Mouse (Mus musculus): ENCODE results near the gene Plk5.
A peak's percentile ranks its signal among the peaks of the same experiment; 100 is the strongest.

Gene Plk5

DNA sequence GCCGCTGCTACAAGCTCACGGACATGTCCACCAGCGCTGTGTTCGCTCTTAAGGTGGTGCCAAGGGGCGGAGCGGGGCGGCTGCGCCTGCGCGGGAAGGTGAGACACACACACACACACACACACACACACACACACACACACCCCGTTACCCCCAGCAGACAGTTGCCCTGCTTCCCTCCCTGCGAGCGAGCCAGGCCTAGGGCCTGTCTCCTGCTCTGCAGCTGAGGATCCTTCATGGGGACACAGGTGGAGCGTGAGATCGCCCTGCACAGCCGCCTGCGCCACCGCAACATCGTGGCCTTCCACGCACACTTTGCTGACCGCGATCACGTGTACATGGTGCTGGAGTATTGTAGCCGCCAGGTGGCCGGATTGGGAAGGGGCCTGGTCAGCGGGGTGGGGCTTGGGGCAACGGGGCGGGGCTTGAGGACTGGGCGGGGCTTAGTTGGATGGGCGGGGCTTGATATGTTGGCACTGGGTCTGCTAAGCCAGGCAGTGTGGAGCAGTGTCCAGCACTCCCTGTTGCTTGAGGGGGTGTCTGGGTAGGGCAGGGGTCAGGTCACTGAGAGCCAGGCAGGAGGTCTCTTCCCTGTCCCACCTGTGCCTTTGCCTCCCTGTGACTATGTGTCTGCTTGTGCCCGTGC lies 1.9 kb downstream of the Plk5 start:
- DNase-seq = peak; percentile 50

DNA sequence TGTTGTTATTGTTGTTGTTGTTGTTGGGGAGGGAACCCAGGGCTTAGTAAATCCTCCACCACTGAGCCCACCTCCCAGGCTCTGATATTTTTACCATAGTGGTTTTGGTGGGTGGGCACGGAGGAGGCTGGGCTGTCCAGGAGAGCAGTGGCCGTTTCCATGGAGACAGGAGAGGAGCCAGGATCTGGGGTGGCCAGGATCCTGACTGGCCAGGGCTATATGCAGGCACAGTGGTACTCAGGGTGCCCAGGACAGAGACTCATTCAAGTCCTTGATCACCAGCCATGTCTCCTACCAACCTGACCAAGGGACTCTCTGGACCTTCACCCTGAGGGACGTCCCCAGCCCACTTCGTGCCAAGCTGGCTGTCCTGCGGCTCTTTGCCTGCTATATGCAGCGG lies 7.5 kb downstream of the Plk5 start:
- no peak for DNase-seq

- DNase-seq = no peak
Observed at GRCm38 (mm10) chr10:80365736-80366135, 9.5 kb downstream of the Plk5 start.

GRCm38 (mm10) chr10:80367954-80368353 lies 11.7 kb downstream of the Plk5 start:
- DNase-seq = no peak

GRCm38 (mm10) chr10:80368392-80368791 lies 12.1 kb downstream of the Plk5 start:
- no peak for DNase-seq

DNA sequence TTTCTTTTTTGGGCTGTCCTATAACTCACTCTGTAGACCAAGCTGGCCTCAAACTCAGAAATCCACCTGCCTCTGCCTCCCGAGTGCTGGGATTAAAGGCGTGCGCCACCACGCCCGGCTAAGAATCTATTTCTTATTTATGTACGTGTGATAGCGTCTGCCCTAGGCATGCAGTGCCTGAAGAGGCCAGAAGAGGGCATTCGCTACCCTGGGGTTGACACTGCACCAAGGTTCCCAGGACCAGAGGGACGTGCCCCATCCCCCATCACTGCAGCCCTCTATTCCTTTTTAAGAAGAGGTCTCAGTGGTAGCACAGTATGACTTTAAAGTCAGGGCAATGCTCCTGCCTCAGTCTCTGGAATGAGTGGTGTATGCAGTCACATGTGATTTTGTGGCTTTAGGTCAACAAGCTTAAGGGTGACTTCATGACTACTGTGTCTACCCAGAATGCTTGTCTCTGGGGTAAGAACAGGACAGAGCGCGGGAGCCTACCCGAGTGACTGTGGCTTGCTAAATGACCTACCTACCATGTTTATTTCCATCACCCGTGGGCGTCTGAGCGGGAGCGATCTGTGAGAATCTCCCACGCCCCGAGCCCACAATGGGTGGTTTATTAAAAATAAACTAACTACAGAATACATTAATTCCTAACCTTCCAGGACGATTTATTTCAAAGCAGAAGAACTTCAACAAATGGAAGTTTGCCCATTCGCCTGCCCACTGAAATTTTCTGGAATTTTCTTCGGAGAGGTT lies 13.9 kb downstream of the Plk5 start:
- no peak for DNase-seq

GRCm38 (mm10) chr10:80371411-80371966 lies 15.2 kb downstream of the Plk5 start:
- DNase-seq = peak; percentile 68

- DNase-seq = no peak
Observed at GRCm38 (mm10) chr10:80371983-80372382, 15.7 kb downstream of the Plk5 start.

GRCm38 (mm10) chr10:80372706-80373105 lies 16.4 kb downstream of the Plk5 start:
- DNase-seq = no peak

DNA sequence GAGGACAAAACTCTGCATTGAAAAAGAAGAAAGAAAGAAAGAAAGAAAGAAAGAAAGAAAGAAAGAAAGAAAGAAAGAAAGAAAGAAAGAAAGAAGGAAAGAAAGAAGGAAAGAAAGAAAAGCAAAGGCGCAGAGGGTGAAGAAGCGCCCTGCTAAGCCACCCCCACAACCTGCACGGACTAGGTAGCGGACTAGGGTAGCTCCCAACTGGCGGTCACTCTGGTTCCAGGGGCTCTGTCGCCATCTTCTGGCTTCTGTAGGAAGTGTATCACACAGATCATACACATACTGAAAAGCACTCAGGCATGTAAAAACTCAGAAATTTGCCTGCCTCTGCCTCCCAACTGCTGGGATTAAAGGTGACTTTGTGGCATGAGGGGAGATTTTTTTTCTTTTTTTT lies 17.8 kb downstream of the Plk5 start:
- DNase-seq = peak; percentile 75

- peak; percentile 84 for DNase-seq
Observed at GRCm38 (mm10) chr10:80376160-80376559, 19.9 kb downstream of the Plk5 start.

- no peak for DNase-seq
Observed at GRCm38 (mm10) chr10:80377716-80378115, 21.5 kb downstream of the Plk5 start.

- no peak for DNase-seq
Observed at GRCm38 (mm10) chr10:80382641-80383365, 26.5 kb downstream of the Plk5 start.

DNA sequence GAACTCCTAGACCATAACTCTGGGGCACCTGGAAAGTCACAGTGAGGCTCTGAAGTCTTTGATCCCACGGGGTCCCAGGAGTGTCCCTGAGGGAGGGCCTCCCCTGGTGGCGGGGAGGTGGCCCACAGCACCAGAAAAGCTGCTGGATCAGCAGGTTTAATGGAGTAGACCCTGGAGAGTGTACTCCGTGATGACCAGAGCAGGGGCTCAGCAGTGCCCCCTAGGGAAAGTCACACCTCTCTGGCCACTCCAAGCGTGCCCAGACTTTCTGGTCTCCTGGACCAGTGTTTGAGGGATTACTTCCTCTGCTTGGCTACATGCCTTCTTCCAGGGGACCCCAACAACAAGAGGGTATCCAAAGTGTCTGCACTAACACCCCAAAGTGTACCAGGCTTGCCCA lies 27.2 kb downstream of the Plk5 start:
- DNase-seq = no peak

DNA sequence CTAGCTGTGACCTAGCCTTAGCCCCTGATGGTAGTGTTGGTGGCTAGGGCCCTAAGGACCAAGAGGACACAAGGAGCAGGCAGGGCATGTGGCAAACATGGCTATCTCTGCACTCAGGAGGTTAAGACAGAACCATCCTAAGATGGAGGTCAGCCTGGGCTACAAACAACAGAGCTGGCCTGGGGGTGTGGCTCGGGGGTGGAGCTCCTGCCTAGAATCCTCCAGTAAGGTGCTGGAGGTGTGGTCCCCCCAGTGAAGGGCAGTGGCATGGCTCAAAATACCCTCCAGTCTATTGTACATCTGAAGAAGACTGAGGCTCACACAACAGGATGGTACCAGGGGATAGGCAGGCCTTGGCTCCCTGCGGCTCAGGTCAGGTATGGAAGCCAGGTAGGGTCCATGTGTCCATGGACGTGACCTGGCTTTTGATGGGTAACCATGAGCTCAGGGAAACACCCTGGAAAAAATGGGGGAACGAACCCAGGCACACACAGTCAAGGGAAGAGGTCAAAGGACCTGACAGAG lies 27.9 kb downstream of the Plk5 start:
- DNase-seq = no peak

- no peak for DNase-seq
Observed at GRCm38 (mm10) chr10:80384709-80385108, 28.4 kb downstream of the Plk5 start.

GRCm38 (mm10) chr10:80385310-80385709 lies 29.1 kb downstream of the Plk5 start:
- no peak for DNase-seq

- DNase-seq = no peak
Observed at GRCm38 (mm10) chr10:80385811-80386734, 29.8 kb downstream of the Plk5 start.

- no peak for DNase-seq
Observed at GRCm38 (mm10) chr10:80386735-80387471, 30.6 kb downstream of the Plk5 start.

DNA sequence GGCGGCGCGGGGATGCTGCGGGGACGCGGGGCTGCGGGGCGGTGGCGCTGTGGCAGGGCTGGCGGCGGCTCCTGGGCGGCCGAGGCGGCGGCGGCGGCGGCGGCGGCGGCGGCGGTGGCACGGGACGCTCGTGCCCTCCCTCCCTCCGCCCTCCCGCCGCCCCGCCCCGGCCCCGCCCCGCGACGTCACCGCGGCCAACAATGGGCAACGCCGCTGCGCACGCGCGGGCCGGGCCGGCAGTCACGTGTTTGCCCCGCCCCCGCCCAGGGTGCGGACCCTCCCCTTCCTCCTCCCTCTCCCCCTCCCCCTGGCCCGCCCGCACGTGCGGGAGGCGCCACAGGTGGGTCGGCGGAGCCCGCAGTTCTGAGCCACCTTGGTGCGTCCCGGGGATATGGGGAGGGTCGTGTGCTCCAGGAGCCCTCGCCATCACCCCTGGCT lies 31.3 kb downstream of the Plk5 start, which contains the start of gene Mex3d:
TSS of gene Mex3d (minus strand) at position 138 of the 438 bp plus-strand sequence.
- peak; percentile 71 for DNase-seq

DNA sequence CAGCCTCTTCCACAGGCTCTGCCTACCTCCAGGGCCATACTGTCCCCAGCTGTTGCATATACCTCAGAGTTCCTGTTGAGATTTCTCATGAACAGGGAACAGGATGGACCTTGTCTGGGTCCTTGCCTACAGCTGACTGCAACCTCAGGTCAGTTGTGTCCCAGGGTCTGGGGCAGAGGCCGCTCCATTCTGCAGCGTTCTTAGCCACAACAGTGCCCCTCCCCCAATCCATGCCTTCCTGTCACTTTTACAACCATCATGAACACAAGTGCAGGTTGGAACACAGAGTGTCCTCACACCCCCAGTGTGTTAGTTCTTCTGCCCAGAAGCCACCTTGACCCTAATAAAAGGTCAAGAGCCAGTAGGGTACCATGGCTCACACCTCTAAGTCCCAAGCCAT lies 32.5 kb downstream of the Plk5 start:
- no peak for DNase-seq

Data from kidney, adult 11 months (tissue).